Mouse (Mus musculus): ENCODE measurements around the gene Wiz.

The Wiz gene

GRCm38 (mm10) chr17:32389101-32389659 is at the start of gene Wiz:
TSS of gene Wiz (minus strand) at chr17:32389439.
- peak; percentile 94 for DNase-seq (ENCODE audit: inconsistent ontology term)

- DNase-seq (ENCODE audit: inconsistent ontology term), result no peak
Observed at GRCm38 (mm10) chr17:32437106-32437505, 47.9 kb upstream of the Wiz start.

- no peak for DNase-seq (ENCODE audit: inconsistent ontology term)
Observed at GRCm38 (mm10) chr17:32435151-32435550, 45.9 kb upstream of the Wiz start.

DNA sequence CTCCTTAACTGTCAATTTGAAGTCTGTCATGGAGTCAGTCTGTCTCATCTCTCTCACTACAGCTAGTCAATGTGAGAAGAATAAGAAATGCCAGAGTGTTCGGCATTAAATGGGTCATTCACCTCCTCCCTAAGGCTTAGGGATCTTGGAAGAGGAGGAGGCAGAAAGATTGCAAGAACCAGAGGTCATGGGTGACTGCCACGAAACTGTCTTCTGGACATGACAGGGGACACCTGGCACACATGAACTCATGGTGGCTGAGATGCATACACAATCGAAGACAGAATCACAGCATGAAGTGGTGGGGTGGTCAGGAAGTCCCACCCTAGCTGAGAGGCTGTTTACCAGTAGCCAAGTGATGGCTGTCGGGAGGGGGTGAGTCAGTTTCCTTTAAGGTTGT is 45.1 kb upstream of the Wiz start:
- DNase-seq (ENCODE audit: inconsistent ontology term), result no peak

- peak; percentile 24 for DNase-seq (ENCODE audit: inconsistent ontology term)
Observed at GRCm38 (mm10) chr17:32431972-32432371, 42.7 kb upstream of the Wiz start.

DNA sequence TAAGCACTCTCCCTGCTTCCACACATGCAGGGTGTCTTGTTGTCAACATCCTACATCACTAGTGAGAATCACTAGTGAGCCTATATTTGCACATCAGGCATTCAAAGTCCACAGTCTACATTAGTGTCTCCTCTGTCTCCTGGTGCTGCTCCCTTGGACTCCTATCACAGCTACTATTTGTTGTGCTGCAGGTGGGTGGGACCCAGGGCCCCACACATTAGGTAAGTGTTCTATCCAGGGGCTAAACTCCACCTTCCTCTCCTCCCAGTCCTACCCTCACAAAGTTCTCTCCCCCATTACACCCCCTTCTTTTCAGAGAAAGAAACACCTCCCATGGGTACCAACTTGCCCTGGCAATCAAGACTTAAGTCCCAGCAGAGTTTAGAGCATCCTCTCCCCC is 37.4 kb upstream of the Wiz start:
- no peak for DNase-seq (ENCODE audit: inconsistent ontology term)

GRCm38 (mm10) chr17:32424034-32424433 is 34.8 kb upstream of the Wiz start, which contains the start of gene Pglyrp2:
TSS of gene Pglyrp2 (minus strand) at chr17:32424167.
- DNase-seq (ENCODE audit: inconsistent ontology term), result no peak

DNA sequence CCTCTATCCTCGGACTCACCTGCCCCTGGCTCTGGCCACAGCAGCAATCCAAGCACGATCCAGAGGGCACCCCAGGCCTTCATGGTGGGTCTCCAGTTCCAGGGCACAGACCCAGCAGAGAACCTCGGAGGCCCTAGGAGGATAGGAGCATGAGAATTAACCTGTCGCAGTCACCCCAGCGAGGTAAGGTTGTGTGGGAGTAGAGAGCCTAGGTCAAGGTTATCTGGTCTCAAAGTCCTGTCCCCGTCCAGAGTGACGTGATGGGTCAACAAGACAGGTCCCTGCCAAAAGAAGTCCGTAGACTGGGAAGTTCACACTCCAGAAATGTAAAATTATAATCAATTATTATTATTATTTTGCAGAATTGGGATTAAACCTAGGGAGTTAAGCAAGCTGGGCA is 31.5 kb upstream of the Wiz start:
- no peak for DNase-seq (ENCODE audit: inconsistent ontology term)

DNA sequence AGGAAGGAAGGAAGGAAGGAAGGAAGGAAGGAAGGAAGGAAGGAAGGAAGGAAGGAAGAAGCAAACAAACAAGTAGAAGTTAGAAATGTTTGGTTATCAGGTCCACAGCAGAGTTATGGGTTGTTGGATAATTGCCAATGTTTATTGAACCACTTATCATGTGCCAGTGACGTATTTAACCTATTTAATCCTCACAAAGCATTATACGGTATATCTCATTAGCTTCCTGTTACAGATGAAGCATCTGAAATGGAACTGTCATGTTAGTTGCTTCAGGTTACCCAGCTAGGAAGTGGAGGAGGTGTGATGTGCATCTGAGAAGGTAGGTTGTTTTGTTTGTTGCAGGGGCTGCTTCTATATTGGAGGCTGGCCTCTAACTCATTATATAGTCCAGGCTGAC is 30.8 kb upstream of the Wiz start:
- DNase-seq (ENCODE audit: inconsistent ontology term), result no peak

- no peak for DNase-seq (ENCODE audit: inconsistent ontology term)
Observed at GRCm38 (mm10) chr17:32416771-32417170, 27.5 kb upstream of the Wiz start.

DNA sequence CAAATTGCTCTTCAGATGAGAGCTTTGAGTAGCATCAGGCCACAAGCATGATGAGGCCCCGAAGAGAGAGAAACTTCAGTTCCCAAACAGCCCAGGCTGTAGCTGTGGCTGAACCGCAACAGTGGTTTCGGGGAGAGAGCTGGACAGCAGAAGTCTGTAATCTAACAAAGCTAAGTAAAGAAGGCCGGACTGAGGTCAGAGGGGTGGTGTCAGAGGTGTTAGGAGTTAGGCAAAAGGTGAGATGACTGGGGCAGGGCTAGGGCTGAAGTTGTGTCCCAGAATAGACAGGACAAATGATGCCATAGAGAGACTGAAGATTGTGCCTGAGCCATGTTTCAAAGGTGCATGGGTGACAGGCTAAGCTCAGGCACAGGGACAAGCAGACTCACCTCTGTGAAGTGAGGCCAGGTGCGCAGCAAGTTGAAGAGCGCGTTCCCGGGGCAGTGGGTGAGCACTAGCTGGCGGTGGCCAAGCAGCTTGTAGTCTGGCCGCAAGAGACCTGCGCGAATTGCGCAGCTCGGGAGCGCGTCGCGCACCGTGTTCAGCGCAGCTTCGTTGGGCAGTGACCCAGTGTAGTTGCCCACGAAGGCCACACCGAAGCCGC is 26.3 kb upstream of the Wiz start:
- DNase-seq (ENCODE audit: inconsistent ontology term), result no peak

DNA sequence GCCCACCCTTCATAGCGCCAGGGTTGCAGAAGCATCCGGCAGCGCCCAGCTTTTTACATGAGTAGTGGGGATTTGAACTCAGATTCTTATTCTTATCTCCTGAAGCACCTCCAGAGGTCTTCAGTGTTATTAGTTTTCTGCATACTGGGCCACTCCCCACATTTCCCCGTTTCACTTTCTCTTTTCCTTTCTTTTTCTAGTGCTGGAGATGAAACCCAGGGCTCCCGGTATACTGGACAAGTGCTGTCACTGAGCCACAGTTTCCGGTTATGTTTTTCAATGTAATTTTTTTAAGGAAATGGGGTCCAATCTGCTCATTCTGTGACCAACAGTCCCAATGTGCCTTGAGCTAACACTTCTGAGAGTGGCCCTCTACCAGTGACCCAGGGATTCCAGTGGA is 22.7 kb upstream of the Wiz start:
- DNase-seq (ENCODE audit: inconsistent ontology term), result no peak

DNA sequence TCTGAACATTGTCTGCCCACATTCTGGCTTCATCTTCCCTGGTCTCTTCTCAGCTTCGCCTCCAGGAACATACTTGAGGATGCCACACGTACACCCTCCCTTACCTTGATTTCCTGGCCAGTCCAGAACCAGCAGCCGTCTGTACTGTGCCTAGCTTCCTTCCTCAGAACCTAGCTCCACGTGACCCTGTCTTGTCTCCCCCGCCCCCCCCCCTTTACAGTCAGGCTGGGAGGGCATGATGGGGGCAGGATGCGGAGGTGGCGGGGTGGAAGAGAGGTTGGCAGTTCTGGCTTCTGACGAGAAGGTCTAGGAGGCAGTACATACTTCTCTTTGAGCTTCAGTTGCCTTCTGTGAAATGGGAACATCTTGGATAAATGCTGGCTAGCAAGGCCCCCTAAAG is 14.2 kb upstream of the Wiz start, which contains the start of gene Rasal3:
Gene Rasal3 (minus strand): TSS at position 167 of the 400 bp plus-strand sequence.
- no peak for DNase-seq (ENCODE audit: inconsistent ontology term)

DNA sequence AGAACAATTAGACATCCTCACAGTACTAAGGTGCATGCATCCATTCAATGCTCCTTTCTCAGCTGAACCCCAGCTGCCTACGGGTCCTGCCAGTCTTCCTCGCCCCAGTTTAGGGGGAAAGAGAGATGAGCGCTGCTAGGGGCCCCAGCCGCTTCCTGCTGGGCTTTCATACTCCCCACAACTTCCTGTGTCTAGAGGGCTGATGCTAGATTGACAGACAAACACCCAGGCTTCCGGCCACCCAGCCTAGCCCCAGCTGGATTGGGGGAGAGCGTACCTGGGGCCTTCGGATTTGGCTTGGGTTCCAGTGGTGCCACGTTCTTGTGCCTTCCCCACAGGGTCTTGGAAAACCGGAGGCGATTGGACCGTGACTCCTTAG is 13.5 kb upstream of the Wiz start:
- DNase-seq (ENCODE audit: inconsistent ontology term), result no peak

GRCm38 (mm10) chr17:32402011-32402778 is 13.0 kb upstream of the Wiz start:
- DNase-seq (ENCODE audit: inconsistent ontology term), result no peak

DNA sequence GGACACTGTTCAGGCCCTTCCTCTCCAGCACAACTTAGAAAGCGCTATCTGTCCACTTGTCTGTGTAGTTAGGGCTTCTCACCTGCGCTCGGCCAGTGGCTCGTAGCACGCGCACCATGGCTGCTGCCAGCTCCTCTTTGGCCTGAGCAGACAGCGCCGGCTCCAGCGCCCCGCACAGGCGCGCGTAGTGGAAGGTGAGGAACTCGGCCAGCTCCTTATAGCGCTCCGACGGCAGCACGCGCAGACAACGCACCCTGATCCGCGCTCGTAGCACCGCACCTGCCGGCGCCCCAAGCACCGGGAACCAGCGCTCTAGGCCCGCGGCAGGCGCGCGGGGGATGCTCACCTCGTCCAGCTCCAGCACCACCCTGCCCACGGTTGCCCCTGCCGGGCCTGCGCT is 7.0 kb upstream of the Wiz start:
- DNase-seq (ENCODE audit: inconsistent ontology term), result no peak

GRCm38 (mm10) chr17:32393944-32394343 is 4.7 kb upstream of the Wiz start:
- DNase-seq (ENCODE audit: inconsistent ontology term), result no peak

DNA sequence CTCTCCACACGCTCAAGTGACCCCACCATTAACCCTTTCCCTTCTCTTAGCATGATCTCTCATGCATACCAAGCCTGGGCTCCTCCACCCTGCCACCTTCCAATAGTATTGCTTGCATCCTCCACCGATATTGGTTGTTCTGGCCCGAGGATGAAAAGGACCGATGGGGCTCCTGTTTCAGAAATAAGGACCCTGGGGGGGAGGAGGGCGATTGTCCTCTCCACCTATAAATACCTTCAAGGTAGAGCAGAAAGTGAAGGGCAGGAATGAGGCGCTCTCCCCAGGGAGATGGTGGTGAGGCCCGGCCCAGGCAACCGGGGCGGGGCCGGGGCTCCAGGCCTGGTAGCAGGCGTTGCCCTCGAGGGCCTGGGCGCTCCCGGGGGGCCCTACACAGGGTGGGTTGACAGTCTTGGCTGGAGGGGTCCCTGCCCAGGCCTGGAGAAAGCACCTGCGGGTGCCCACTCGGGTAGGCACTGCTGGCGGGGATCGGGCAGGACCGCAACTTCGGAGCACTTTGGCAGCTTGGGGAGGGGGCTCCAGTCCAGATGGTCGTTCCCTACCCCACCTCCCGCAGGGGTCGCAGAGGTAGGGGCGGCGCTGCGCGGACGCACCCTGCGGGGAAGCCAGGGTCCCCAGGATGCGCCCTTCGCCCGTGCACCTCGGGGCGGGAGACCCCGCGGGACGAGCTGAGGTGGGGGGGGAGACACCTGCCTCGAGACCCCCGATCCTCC is 704 bp downstream of the Wiz start:
- DNase-seq (ENCODE audit: inconsistent ontology term), result peak; percentile 26

DNA sequence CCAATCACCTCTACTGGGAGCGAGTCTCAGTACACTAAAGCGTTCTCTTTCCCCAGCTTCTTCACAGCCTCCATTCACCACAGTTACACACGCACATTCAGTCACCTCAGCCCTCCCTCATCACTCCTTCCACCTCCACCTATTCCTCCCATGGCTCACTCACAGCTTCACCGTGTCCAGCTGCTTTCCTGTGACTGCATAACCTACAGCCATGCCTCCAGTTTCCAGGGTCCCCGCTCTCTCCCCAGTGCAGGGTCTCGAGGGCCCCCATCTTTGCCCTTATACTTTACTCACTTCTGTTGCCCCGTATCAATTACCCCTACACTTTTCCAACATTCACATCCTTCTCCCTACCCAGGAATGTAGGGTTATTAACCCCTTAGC is 1.3 kb downstream of the Wiz start:
- no peak for DNase-seq (ENCODE audit: inconsistent ontology term)

DNA sequence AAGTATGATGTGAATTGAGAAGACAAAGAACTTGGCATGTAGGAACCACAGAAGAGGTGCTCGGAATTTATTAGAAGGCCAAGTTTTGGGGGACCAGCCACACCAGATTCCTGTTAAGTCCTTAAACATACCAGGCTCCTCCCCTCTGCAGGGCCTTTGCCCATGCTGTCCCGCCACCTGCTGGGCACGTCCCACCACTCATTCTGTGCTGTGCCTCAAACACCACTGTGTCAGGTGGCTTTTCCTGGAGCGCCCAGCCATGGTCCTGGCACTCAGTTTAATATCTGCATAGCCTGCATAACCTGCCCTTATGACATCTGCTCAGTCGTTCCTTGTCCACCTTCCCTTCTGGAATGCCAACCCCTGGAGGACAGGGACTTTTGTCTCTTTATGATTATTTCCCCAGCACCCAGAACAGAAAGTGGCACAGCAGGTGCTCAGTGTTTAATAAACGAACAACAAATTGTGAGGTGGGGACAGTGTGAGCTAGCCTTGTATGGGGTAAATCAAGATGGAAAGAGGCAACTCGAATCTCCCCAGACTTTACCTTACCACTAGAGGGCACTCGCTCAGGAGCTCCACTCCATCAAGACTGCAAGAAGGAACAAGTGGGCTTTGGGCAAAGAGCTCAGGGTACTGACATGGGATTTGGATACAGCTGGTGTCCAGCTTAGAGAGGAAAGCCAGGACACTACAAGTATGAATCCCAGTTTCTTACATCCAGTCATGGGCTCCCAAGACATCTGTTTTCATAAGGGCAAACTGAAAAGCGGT is 2.4 kb downstream of the Wiz start:
- DNase-seq (ENCODE audit: inconsistent ontology term), result no peak

GRCm38 (mm10) chr17:32383661-32384060 is 5.6 kb downstream of the Wiz start:
- DNase-seq (ENCODE audit: inconsistent ontology term), result no peak

DNA sequence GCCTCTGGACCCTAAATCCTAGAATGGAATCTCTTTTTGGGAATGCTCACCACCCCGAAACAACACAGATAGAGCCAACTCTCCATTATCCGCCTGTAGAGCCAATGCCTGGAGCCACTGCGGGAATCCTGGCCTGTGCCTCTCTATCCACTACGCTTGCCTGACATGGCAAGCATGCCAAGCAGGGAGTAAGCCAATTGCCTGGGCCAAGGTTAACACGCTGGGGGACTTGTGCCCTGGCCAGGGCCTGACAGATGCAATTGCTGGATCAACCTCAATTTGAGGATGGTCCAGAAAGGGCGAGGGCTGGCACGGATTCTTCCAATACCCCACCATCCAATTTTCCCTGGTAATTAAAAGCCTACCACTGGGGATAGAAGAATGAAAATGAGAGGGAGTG is 6.7 kb downstream of the Wiz start:
- peak; percentile 27 for DNase-seq (ENCODE audit: inconsistent ontology term)
